Mouse (Mus musculus) CH12.LX (cell line): ENCODE measurements around the gene Sez6l2.

ENCODE experiments used
- CTCF ChIP-seq, 2 experiments: IDR thresholded peaks in 1 of 2; conservative IDR thresholded peaks in 1 of 2; 2 replicates each; pipeline ENCODE4 v1.5.1; 2011 to 2012; ENCODE audit warnings: low read depth in 2 of 2, low read length in 2 of 2, improper control_type of control experiment in 1 of 2, inconsistent platforms in 1 of 2, mild to moderate bottlenecking in 1 of 2, moderate library complexity in 1 of 2
- EP300 ChIP-seq: IDR thresholded peaks from 2 replicates; pipeline ENCODE4 v1.6.1; 2011; ENCODE audit warnings: low read length, improper control_type of control experiment
- ETS1 ChIP-seq: conservative IDR thresholded peaks from 2 replicates; pipeline ENCODE4 v1.6.1; 2012; ENCODE audit warnings: low read depth, mild to moderate bottlenecking, inconsistent platforms, low read length, improper control_type of control experiment, moderate library complexity
- GABPA ChIP-seq: IDR thresholded peaks from 2 replicates; pipeline ENCODE4 v1.6.1; 2012; ENCODE audit warnings: low read depth, low read length, improper control_type of control experiment, inconsistent platforms; ENCODE audit not compliant: insufficient replicate concordance
- HCFC1 ChIP-seq: IDR thresholded peaks from 2 replicates; pipeline ENCODE4 v1.6.1; 2012; ENCODE audit warnings: low read depth, mild to moderate bottlenecking, inconsistent platforms, low read length, improper control_type of control experiment
- MAX ChIP-seq: IDR thresholded peaks from 2 replicates; pipeline ENCODE4 v1.6.1; 2011; ENCODE audit warnings: low read length, improper control_type of control experiment
- MXI1 ChIP-seq: IDR thresholded peaks from 2 replicates; pipeline ENCODE4 v1.6.1; 2011; ENCODE audit warnings: mild to moderate bottlenecking, low read depth, low read length, improper control_type of control experiment
- POLR2A ChIP-seq: IDR thresholded peaks from 2 replicates; pipeline ENCODE4 v1.6.1; 2011; ENCODE audit warnings: low read depth, mild to moderate bottlenecking, improper control_type of control experiment, low read length
- POLR2AphosphoS2 ChIP-seq: IDR thresholded peaks from 2 replicates; pipeline ENCODE4 v1.6.1; 2011; ENCODE audit warnings: low read depth, low read length, improper control_type of control experiment
- SIN3A ChIP-seq: IDR thresholded peaks from 2 replicates; pipeline ENCODE4 v1.6.1; 2012; ENCODE audit warnings: low read length, improper control_type of control experiment, inconsistent platforms
- SMC3 ChIP-seq: IDR thresholded peaks from 2 replicates; pipeline ENCODE4 v1.6.1; 2011; ENCODE audit warnings: low read depth, low read length, improper control_type of control experiment
- USF2 ChIP-seq: conservative IDR thresholded peaks from 2 replicates; pipeline ENCODE4 v1.6.1; 2011; ENCODE audit warnings: low read depth, low read length, improper control_type of control experiment

GRCm38 (mm10) chr7:127003620-127004019, 53.3 kb downstream of the Sez6l2 start:
- TF ChIP-seq POLR2A (no peak), CTCF (conservative IDR thresholded peaks at IDR 0.05 in 1 of 2, IDR thresholded peaks at IDR 0.05 in 1 of 2; ENCODE audit: low read depth in 2 of 2, low read length in 2 of 2) (no peak), EP300 (no peak), SMC3 (no peak), MAX (no peak), USF2 (no peak), POLR2AphosphoS2 (no peak), SIN3A (no peak), GABPA (no peak), MXI1 (no peak), ETS1 (no peak), HCFC1 (no peak)
